ENCODE assay signal across 8 mouse cellular contexts in genomic region chr8:69716403-69717231, GRCm38 (mm10). TPM values are rescaled to one million over a fixed set of nuclear protein-coding genes. Genes with fewer than 3 reads are reported as not detected.
DNase-seq lines count a peak whose midpoint lies in the region; ATAC-seq and TF ChIP-seq lines count a peak whose summit lies in the region.

No protein-coding gene starts in this region.

- peak; percentile 3; the same call in 1 of the 2 replicates for TF ChIP-seq EP300 in heart, postnatal 0 days (IDR thresholded peaks at IDR 0.05; ENCODE audit: low read depth)

- H3K9me3 ChIP-seq in E14TG2a.4 (ENCODE audit: low read length) = peaks cover 54% of the 10 kb centered on the region
- H3K9me3 ChIP-seq in forebrain, embryonic 12.5 days = no peaks in the 10 kb centered on the region
- no peaks in the 10 kb centered on the region for H3K9me3 ChIP-seq in heart, postnatal 0 days (replicated peaks; ENCODE audit: control insufficient read depth, low read length)
- no peaks in the 10 kb centered on the region for H3K9me3 ChIP-seq in liver, embryonic 16.5 days (replicated peaks; ENCODE audit: control insufficient read depth, low read length)
- no peaks in the 10 kb centered on the region for H3K9me3 ChIP-seq in neural tube, embryonic 13.5 days

- H3K4me3 ChIP-seq in E14TG2a.4 (replicated peaks; ENCODE audit: low read length) = peak overlapping the region; percentile 78
- H3K4me3 ChIP-seq in forebrain, embryonic 12.5 days (replicated peaks) = peak overlapping the region; percentile 80
- peak overlapping the region; percentile 89 for H3K4me3 ChIP-seq in heart, postnatal 0 days (ENCODE audit: low read depth, low read length)
- peak overlapping the region; percentile 100 for H3K4me3 ChIP-seq in liver, embryonic 16.5 days (ENCODE audit: low read depth, low read length)
- H3K4me3 ChIP-seq in neural tube, embryonic 13.5 days = peak overlapping the region; percentile 91
- peak overlapping the region; percentile 91 for H3K4me3 ChIP-seq in testis, adult 2 months (ENCODE audit: control insufficient read depth, low read depth, low read length)

- peak overlapping the region; percentile 86 for H3K9ac ChIP-seq in forebrain, embryonic 12.5 days
- peak overlapping the region; percentile 94 for H3K9ac ChIP-seq in heart, postnatal 0 days (replicated peaks; ENCODE audit: low read depth, low read length)
- peak overlapping the region; percentile 100 for H3K9ac ChIP-seq in liver, embryonic 16.5 days (ENCODE audit: low read depth, low read length)
- H3K9ac ChIP-seq in neural tube, embryonic 13.5 days = peak overlapping the region; percentile 96

- under 1% methylated on average over 52 of the region's 52 CpGs for WGBS in forebrain, embryonic 12.5 days
- under 1% methylated on average over 52 of the region's 52 CpGs for WGBS in heart, postnatal 0 days
- WGBS in liver, embryonic 16.5 days (ENCODE audit: insufficient replicate concordance) = under 1% methylated on average over 51 of the region's 52 CpGs
- under 1% methylated on average over 52 of the region's 52 CpGs for WGBS in neural tube, embryonic 13.5 days

- TF ChIP-seq CTCF in E14TG2a.4 (conservative IDR thresholded peaks at IDR 0.05; ENCODE audit: low read length) = no peak
- TF ChIP-seq CTCF in heart, postnatal 0 days (IDR thresholded peaks at IDR 0.05; ENCODE audit: low read depth) = no peak
- TF ChIP-seq CTCF in testis, adult 2 months (IDR thresholded peaks at IDR 0.05; ENCODE audit: control insufficient read depth, insufficient read depth, insufficient replicate concordance, low read depth, low read length) = no peak

- peak overlapping the region; percentile 99 for H3K27ac ChIP-seq in forebrain, embryonic 12.5 days
- H3K27ac ChIP-seq in heart, postnatal 0 days (ENCODE audit: low read depth) = peak overlapping the region; percentile 100
- peak overlapping the region; percentile 100 for H3K27ac ChIP-seq in liver, embryonic 16.5 days (ENCODE audit: low read length)
- H3K27ac ChIP-seq in neural tube, embryonic 13.5 days (replicated peaks) = peak overlapping the region; percentile 100
- peak overlapping the region; percentile 91 for H3K27ac ChIP-seq in testis, adult 2 months (ENCODE audit: control insufficient read depth, insufficient read depth, low read depth, low read length)

- H3K4me1 ChIP-seq in E14TG2a.4 (replicated peaks; ENCODE audit: low read depth, low read length) = no peaks in the 10 kb centered on the region
- peaks cover 19% of the 10 kb centered on the region for H3K4me1 ChIP-seq in forebrain, embryonic 12.5 days
- peaks cover 7% of the 10 kb centered on the region; the same call in 1 of the 2 replicates for H3K4me1 ChIP-seq in heart, postnatal 0 days (ENCODE audit: control insufficient read depth, insufficient read depth)
- H3K4me1 ChIP-seq in liver, embryonic 16.5 days (ENCODE audit: control insufficient read depth, low read depth, low read length) = peaks cover 13% of the 10 kb centered on the region
- H3K4me1 ChIP-seq in neural tube, embryonic 13.5 days (replicated peaks) = peaks cover 33% of the 10 kb centered on the region
- H3K4me1 ChIP-seq in testis, adult 2 months (ENCODE audit: control insufficient read depth, insufficient read depth, low read length) = no peaks in the 10 kb centered on the region; the same call in 1 of the 2 replicates

- no peaks in the 10 kb centered on the region for H3K36me3 ChIP-seq in E14TG2a.4 (ENCODE audit: insufficient read depth, low read length)
- H3K36me3 ChIP-seq in forebrain, embryonic 12.5 days (replicated peaks) = peaks cover 19% of the 10 kb centered on the region
- H3K36me3 ChIP-seq in heart, postnatal 0 days (replicated peaks; ENCODE audit: control insufficient read depth, insufficient read depth, low read length) = no peaks in the 10 kb centered on the region; the same call in 1 of the 2 replicates
- H3K36me3 ChIP-seq in liver, embryonic 16.5 days (ENCODE audit: control insufficient read depth, insufficient read depth) = peaks cover 7% of the 10 kb centered on the region; the same call in 1 of the 2 replicates
- H3K36me3 ChIP-seq in neural tube, embryonic 13.5 days = peaks cover 16% of the 10 kb centered on the region
- no peaks in the 10 kb centered on the region; the same call in 1 of the 2 replicates for H3K36me3 ChIP-seq in testis, adult 2 months (ENCODE audit: control insufficient read depth, insufficient read depth, low read length)

- peak; percentile 57 for TF ChIP-seq POLR2A in testis, adult 2 months (IDR thresholded peaks at IDR 0.05; ENCODE audit: control insufficient read depth, low read depth, low read length)

- H3K4me2 ChIP-seq in forebrain, embryonic 12.5 days = peak overlapping the region; percentile 43
- peak overlapping the region; percentile 62 for H3K4me2 ChIP-seq in heart, postnatal 0 days (ENCODE audit: low read depth, low read length)
- peak overlapping the region; percentile 76 for H3K4me2 ChIP-seq in liver, embryonic 16.5 days (ENCODE audit: low read depth, low read length)
- H3K4me2 ChIP-seq in neural tube, embryonic 13.5 days = peak overlapping the region; percentile 57

- peak; percentile 97 for DNase-seq in c-Kit-positive CD71-positive TER-119-positive erythroid progenitor cells, embryonic 14.5 days (ENCODE audit: low spot score)
- DNase-seq in heart, postnatal 0 days (ENCODE audit: low spot score) = peak; percentile 100
- DNase-seq in kidney, postnatal 4 days = peak; percentile 95 to 97

- H3K27me3 ChIP-seq in E14TG2a.4 (ENCODE audit: insufficient read depth, low read length) = no peaks in the 10 kb centered on the region
- no peaks in the 10 kb centered on the region for H3K27me3 ChIP-seq in forebrain, embryonic 12.5 days
- no peaks in the 10 kb centered on the region for H3K27me3 ChIP-seq in heart, postnatal 0 days (ENCODE audit: control insufficient read depth, insufficient read depth, low read length)
- no peaks in the 10 kb centered on the region for H3K27me3 ChIP-seq in liver, embryonic 16.5 days (ENCODE audit: control insufficient read depth, insufficient read depth, low read depth, low read length)
- no peaks in the 10 kb centered on the region for H3K27me3 ChIP-seq in neural tube, embryonic 13.5 days
- H3K27me3 ChIP-seq in testis, adult 2 months (ENCODE audit: control insufficient read depth, insufficient read depth, low read length) = no peaks in the 10 kb centered on the region

- ATAC-seq in forebrain, embryonic 12.5 days (ENCODE audit: low FRiP score) = peak; percentile 99
- ATAC-seq in heart, postnatal 0 days (ENCODE audit: insufficient read depth, low read depth) = peak; percentile 97
- ATAC-seq in liver, embryonic 16.5 days (ENCODE audit: low read depth) = peak; percentile 96
- ATAC-seq in neural tube, embryonic 13.5 days (ENCODE audit: low read depth) = peak; percentile 100

RNA-seq across cellular contexts. Expression of gene Zfp869, which starts 6.1 kb away (rescaled TPM):
- polyA plus RNA-seq in forebrain, embryonic 12.5 days (2016; fragmentation: Nextera tagmentation; extraction: Ambion mirVana) = 32.1 and 32.3 TPM in 2 replicates
- total RNA-seq in heart, postnatal 0 days (2014; rRNA removed; ENCODE audit: low replicate concordance) = 5.6 and 16.8 TPM in 2 replicates
- polyA plus RNA-seq in heart, postnatal 0 days (2015; fragmentation: Nextera tagmentation; extraction: Ambion mirVana) = 11.4 and 12.7 TPM in 2 replicates
- 9.7 and 10.6 TPM in 2 replicates for polyA plus RNA-seq in liver, embryonic 16.5 days (2015; fragmentation: Nextera tagmentation; extraction: Ambion mirVana)
- 25.1 and 28.9 TPM in 2 replicates for polyA plus RNA-seq in neural tube, embryonic 13.5 days (2015; fragmentation: Nextera tagmentation; extraction: Ambion mirVana)
- 1.4 TPM in 2 replicates for polyA plus RNA-seq in testis, adult 2 months (2012; rRNA removed)

RNA-seq across cellular contexts. Expression of gene Zfp963, which starts 33.2 kb away (rescaled TPM):
- polyA plus RNA-seq in forebrain, embryonic 12.5 days (2016; fragmentation: Nextera tagmentation; extraction: Ambion mirVana) = 7.7 and 7.8 TPM in 2 replicates
- total RNA-seq in heart, postnatal 0 days (2014; rRNA removed; ENCODE audit: low replicate concordance) = 0.73 and 3.5 TPM in 2 replicates
- 2.8 and 3.1 TPM in 2 replicates for polyA plus RNA-seq in heart, postnatal 0 days (2015; fragmentation: Nextera tagmentation; extraction: Ambion mirVana)
- 2.9 and 3.1 TPM in 2 replicates for polyA plus RNA-seq in liver, embryonic 16.5 days (2015; fragmentation: Nextera tagmentation; extraction: Ambion mirVana)
- polyA plus RNA-seq in neural tube, embryonic 13.5 days (2015; fragmentation: Nextera tagmentation; extraction: Ambion mirVana) = 10.1 and 10.5 TPM in 2 replicates
- polyA plus RNA-seq in testis, adult 2 months (2012; rRNA removed) = 0.47 and 0.48 TPM in 2 replicates

RNA-seq across cellular contexts. Expression of gene Gm20422, which starts 58.1 kb away (rescaled TPM):
- 0.42 TPM in 1 of 2 replicates, not detected in the other for polyA plus RNA-seq in forebrain, embryonic 12.5 days (2016; fragmentation: Nextera tagmentation; extraction: Ambion mirVana)
- 2.5 TPM in 1 of 2 replicates, not detected in the other for total RNA-seq in heart, postnatal 0 days (2014; rRNA removed; ENCODE audit: low replicate concordance)
- 1.6 and 2.5 TPM in 2 replicates for polyA plus RNA-seq in heart, postnatal 0 days (2015; fragmentation: Nextera tagmentation; extraction: Ambion mirVana)
- 0.79 TPM in 1 of 2 replicates, not detected in the other for polyA plus RNA-seq in liver, embryonic 16.5 days (2015; fragmentation: Nextera tagmentation; extraction: Ambion mirVana)
- polyA plus RNA-seq in neural tube, embryonic 13.5 days (2015; fragmentation: Nextera tagmentation; extraction: Ambion mirVana) = 0.50 and 0.55 TPM in 2 replicates
- polyA plus RNA-seq in testis, adult 2 months (2012; rRNA removed) = not detected in 2 replicates

Comparison
In these comparisons a context has a peak if more than half of its experiments do, and no peak if none do; other contexts are left out.
1. Peak in every context shown above with its lines: DNase-seq, ATAC-seq, H3K4me3 ChIP-seq and H3K27ac ChIP-seq.